Mouse (Mus musculus) myocyte (in vitro differentiated cells): ENCODE data around the gene Uqcc1.

Experiments used
- E2F4 ChIP-seq: IDR thresholded peaks from one replicate; pipeline ENCODE4 v1.6.1; 2011; ENCODE audit warnings: mild to moderate bottlenecking, control low read depth, moderate library complexity; ENCODE audit not compliant: insufficient read depth
- MAX ChIP-seq: IDR thresholded peaks from one replicate; pipeline ENCODE4 v1.6.1; 2011; ENCODE audit warnings: low read depth, mild to moderate bottlenecking, control low read depth
- MYOD1 ChIP-seq, 3 experiments: IDR thresholded peaks; one replicate each; pipeline ENCODE4 v1.6.1; 2011; ENCODE audit warnings: control low read depth in 2 of 3, low read depth in 2 of 3, mild to moderate bottlenecking in 2 of 3, moderate library complexity in 1 of 3; ENCODE audit not compliant: insufficient read length in 2 of 3, control insufficient read depth in 1 of 3
- POLR2A ChIP-seq: IDR thresholded peaks from one replicate; pipeline ENCODE4 v1.6.1; 2011; ENCODE audit warnings: low read depth, mild to moderate bottlenecking, control low read depth, moderate library complexity; ENCODE audit not compliant: insufficient read length
- TCF12 ChIP-seq: IDR thresholded peaks from one replicate; pipeline ENCODE4 v1.6.1; 2011; ENCODE audit warnings: mild to moderate bottlenecking, control low read depth; ENCODE audit not compliant: poor library complexity, insufficient read depth, severe bottlenecking
- USF1 ChIP-seq: IDR thresholded peaks from one replicate; pipeline ENCODE4 v1.6.1; 2011; ENCODE audit warnings: low read depth, mild to moderate bottlenecking, control low read depth, moderate library complexity

- TF ChIP-seq POLR2A, result no peak
- TF ChIP-seq TCF12, result no peak
- TF ChIP-seq USF1, result no peak
- TF ChIP-seq MAX, result no peak
- TF ChIP-seq E2F4, result no peak
- TF ChIP-seq MYOD1 (IDR thresholded peaks at IDR 0.05; ENCODE audit: control insufficient read depth in 1 of 3, insufficient read length in 2 of 3, low read depth in 2 of 3), result no peak
These were observed 56.5 kb downstream of the Uqcc1 start for GRCm38 (mm10) chr2:155873636-155874035.
